Mouse (Mus musculus): ENCODE data around the gene Aire.
A peak's percentile ranks its signal among the peaks of the same experiment; 100 is the strongest.

The Aire gene

GRCm38 (mm10) chr10:78043406-78043836, at the start of gene Aire:
Aire (minus strand) TSS chr10:78043610.
- DNase-seq = peak; percentile 42

GRCm38 (mm10) chr10:78092725-78093029, 49.3 kb upstream of the Aire start:
- DNase-seq = no peak

- DNase-seq = no peak
Observed at GRCm38 (mm10) chr10:78091865-78092724, 48.7 kb upstream of the Aire start.

GRCm38 (mm10) chr10:78090706-78091491, 47.5 kb upstream of the Aire start:
- no peak for DNase-seq

- no peak for DNase-seq
Observed at GRCm38 (mm10) chr10:78090246-78090645, 46.8 kb upstream of the Aire start.

- no peak for DNase-seq
Observed at GRCm38 (mm10) chr10:78087101-78087511, 43.7 kb upstream of the Aire start.

GRCm38 (mm10) chr10:78086444-78087061, 43.1 kb upstream of the Aire start:
- DNase-seq = no peak

- no peak for DNase-seq
Observed at GRCm38 (mm10) chr10:78085711-78086110, 42.3 kb upstream of the Aire start.

GRCm38 (mm10) chr10:78084073-78084472, 40.7 kb upstream of the Aire start:
- DNase-seq = no peak

- no peak for DNase-seq
Observed at GRCm38 (mm10) chr10:78079955-78080591, 36.7 kb upstream of the Aire start.

GRCm38 (mm10) chr10:78078276-78078675, 34.9 kb upstream of the Aire start:
- no peak for DNase-seq

GRCm38 (mm10) chr10:78077862-78078261, 34.5 kb upstream of the Aire start:
- no peak for DNase-seq

GRCm38 (mm10) chr10:78074977-78075376, 31.6 kb upstream of the Aire start:
- no peak for DNase-seq

- no peak for DNase-seq
Observed at GRCm38 (mm10) chr10:78074151-78074550, 30.7 kb upstream of the Aire start.

GRCm38 (mm10) chr10:78069101-78070011, 25.9 kb upstream of the Aire start, which contains the start of gene Icosl:
Icosl (plus strand) TSS chr10:78069302.
- DNase-seq = peak; percentile 42

- DNase-seq = no peak
Observed at GRCm38 (mm10) chr10:78068541-78068940, 25.1 kb upstream of the Aire start.

GRCm38 (mm10) chr10:78067226-78067625, 23.8 kb upstream of the Aire start:
- no peak for DNase-seq

- no peak for DNase-seq
Observed at GRCm38 (mm10) chr10:78063122-78063521, 19.7 kb upstream of the Aire start.

GRCm38 (mm10) chr10:78057056-78057455, 13.6 kb upstream of the Aire start:
- DNase-seq = no peak

GRCm38 (mm10) chr10:78054633-78055565, 11.5 kb upstream of the Aire start:
- DNase-seq = no peak

Data from right cerebral cortex, adult 18-20 months (tissue).